Mouse (Mus musculus) ES-CJ7 (cell line): Measurements from ENCODE around the gene Pltp.
"Not testable (repeated sequence)": the region's sequence is repeated elsewhere in the genome, so short reads cannot be mapped to it uniquely, and the experiment has no call there.

Experiments used
- DNase-seq: peaks from one replicate; pipeline ENCODE4 v3.0.0; 2011; ENCODE audit warnings: low read depth, low spot score

Gene Pltp

DNA sequence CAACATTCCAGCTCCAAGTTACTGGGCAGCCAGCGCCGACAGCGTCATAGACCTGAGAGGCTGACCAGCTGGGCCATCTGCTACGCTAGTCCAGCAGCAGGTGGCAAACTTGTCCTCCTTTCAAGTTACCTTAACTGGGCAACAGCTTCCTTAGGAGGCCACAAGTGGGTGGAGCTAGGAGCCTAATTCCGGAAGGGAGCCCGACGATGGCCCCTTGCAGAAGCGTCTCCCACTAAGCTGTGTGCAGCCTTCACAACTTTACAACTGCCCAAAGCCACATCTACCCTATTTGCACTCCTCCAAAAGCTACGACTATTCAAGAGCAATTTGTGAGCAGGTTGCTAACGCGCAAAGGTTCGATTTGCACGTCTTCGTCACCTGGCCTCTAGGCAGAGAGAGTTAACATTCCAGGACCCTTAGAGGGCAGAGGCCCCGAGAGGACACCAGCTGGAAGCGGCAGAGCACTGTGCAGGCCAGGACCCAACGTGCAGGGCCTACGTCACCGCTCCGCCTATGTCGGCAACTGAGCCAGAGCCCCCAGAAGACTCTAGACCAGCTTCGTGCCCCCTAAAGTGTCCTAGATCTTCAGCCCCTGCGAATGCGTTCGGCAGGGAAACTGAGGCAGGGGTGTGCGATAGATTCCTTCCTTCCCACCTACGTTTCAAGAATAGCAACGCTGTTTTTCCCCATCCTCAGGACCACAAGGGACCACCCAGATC lies 21.2 kb upstream of the Pltp start:
- peak; percentile 60 for DNase-seq

DNA sequence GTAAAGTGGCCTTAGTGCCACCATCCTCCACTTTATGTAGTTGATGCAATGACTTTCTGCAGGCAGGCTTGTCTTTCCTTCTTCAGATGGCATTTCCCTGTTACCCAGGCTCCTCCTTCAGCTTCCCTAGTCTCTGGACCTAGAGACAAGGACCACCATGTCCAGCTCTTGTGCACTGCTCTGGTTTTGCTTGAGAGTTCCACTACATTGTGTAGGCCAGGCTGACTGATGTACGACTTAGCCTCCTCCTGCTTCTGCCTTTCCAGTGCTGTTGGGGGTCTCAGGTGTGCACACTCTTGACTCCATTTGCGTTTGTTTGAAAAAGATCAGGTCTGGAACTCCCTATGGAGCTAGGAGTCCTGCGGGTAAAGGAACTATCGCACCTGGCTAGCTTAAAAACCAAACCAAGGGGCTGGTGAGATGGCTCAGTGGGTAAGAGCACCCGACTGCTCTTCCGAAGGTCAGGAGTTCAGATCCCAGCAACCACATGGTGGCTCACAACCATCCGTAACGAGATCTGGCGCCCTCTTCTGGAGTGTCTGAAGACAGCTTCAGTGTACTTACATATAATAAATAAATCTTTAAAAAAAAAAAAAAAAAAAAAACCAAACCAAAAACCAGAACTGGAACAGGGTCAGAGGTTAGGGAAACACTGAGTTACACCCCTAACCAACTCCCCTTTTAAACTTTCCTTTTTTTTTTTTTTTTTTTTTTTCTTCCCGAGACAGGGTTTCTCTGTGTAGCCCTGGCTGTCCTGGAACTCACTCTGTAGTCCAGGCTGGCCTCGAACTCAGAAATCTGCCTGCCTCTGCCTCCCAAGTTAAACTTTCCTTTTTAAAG lies 20.1 kb upstream of the Pltp start:
- DNase-seq, result peak; percentile 59

DNA sequence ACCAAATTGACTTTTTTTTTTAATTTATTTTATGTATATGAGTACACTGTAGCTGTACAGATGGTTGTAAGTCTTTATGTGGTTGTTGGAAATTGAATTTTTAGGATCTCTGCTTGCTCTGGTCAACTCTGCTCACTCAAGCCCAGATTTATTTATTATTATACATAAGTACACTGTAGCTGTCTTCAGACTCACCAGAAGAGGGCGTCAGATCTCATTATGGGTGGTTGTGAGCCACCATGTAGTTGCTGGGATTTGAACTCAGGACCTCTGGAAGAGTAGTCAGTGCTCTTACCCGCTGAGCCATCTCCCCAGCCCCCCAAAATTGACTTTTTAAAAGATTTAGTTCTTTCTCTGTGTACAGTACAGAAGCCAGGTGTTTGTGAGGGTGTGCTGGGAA lies 18.1 kb upstream of the Pltp start:
- not testable (repeated sequence) for DNase-seq

DNA sequence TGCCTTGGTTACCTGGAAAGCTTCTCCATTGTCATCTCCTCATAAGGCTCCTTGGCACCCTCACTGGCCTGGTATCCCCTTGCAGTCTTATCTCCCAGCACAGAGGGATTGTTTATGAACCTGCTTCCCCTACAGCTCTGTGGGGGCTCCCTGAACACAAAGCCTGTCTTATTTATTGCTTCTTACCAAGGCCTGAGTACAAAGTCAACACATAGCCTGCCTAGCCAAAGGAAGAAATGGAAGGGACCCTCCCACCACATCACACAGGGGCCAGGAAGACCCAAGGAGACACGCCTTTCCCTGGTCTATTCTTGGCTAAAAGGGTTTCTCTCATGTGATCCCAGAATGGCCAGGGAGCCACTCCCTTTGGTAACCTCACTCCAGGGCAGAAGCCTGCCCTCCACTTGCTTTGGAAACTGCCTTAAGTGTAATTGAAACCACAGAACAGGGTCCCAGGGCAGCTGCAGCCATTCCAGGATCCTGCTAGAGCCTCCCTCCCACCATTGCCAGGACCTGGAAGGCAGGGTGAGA lies 16.8 kb upstream of the Pltp start:
- peak; percentile 77 for DNase-seq

DNA sequence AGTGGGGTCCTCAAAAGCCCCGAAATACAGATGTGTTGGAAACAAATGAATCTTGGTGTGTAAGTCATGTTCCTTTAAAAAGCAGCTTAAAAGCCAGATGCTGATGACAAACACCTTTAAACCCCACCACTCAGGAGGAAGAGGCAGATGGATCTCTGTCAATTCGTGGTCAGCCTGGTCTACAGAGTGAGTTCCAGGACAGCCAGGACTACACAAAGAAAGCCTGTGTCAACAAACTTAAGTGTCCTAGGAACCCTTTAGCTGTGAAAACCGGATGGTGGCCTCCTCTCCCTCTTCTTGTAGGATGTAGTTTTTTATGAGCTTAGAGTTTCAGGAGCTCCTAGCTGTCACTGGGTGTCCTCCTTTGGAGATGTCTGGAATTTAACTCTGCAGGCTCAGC lies 16.1 kb upstream of the Pltp start:
- no peak for DNase-seq

DNA sequence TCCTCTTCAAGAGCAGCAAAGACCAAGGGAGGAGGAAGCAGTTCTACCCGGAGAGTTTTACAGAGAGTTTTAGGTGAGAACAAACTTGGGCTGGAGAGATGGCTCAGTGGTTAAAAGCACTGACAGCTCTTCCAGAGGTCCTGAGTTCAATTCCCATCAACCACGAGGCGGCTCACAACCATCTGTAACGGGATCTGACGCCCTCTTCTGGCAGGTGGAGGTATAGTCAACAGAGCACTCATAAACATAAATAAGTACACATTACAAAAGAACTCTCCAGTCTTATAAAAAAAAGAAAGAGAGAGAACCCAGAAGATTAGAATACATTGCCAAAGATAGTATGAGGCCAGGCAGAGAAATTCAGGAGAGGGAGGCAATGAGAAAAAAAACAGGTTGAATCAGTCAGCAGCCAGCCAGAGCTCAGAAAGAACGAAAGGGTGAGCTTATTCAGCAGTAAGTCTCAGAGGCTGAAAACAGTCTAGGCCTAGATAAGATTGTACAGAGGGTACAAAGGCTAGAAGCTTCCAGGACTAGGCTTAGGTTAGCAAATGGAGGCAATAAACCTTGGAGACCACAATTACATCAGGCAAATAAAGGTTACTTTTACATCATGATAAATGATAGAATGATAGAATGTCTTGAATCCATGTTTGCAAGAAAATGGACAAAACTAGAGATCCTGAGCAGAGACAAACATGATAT lies 14.2 kb upstream of the Pltp start:
- no peak for DNase-seq

DNA sequence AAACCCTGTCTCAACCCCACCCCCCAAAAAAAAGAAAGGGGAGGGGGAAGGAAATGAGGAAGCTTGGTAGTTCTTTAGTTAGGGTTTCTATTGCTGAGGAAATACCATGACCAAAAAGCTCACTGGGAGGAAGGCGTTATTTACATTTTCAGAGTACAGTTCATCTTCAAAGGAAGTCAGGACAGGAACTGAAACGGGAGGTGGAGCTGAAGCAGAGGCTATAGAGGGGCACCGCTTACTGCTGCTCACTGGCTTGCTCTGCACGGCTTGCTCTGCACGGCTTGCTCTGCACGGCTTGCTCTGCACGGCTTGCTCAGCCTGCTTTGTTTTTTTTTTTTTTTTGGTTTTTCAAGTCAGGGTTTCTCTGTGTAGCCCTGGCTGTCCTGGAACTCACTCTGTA lies 11.0 kb upstream of the Pltp start:
- DNase-seq, result no peak

DNA sequence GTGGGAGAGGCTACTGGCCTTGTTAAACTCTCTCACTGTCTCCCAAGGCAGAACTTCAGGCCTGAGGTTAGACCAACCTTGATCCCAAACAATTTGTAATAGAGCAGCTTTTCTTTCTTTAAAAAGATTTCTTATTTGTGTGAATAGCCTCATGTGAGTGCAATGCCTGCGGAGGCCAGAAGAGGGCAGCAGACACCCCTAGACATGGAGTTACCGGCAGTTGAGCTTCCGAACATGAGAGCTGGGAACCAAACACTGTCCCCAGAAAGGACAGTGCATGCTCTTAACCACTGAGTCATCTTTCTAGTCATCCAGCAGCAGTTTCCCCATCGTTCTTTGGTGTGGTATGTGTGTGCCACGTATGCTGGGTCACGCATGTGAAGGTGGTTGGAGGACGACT lies 10.1 kb upstream of the Pltp start:
- peak; percentile 90 for DNase-seq

DNA sequence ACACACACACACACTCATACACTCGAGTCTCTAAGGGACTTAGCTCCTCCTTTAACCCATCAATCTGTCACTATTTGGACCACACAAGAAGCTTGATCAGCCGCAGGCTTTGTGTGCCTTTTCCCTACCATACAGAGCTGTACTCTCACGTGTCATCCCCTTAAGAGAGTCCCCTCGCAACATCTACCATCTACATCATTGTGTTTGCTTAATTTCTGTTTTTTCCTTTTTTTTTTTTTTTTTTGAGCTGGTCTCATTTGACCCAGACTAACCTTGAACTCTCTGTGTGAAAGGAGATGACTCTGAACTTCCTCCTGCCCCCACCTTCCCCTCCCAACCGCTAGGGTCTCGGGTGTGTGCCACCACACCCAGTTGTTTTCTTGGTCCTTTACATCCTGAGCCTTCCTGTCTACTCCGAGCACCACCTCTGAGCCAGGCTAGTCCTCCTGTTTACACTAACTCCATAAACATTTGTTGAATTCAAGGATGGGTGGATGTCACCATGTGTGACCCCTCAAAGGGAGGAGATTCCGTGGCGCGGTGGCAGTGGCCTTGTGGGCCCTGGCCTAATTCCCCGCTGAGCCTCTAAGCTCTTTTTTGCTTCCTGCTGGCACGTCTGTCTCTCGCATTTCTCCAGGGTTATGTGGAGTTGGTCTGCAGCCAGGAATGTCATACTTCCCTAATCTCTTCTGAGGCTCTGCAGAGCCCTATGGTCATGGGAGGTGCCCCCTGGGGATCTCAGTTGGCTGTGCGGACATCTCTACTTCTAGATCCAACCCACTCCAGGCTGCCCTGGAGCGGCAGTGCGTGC lies 9.4 kb upstream of the Pltp start:
- DNase-seq, result peak; percentile 92

DNA sequence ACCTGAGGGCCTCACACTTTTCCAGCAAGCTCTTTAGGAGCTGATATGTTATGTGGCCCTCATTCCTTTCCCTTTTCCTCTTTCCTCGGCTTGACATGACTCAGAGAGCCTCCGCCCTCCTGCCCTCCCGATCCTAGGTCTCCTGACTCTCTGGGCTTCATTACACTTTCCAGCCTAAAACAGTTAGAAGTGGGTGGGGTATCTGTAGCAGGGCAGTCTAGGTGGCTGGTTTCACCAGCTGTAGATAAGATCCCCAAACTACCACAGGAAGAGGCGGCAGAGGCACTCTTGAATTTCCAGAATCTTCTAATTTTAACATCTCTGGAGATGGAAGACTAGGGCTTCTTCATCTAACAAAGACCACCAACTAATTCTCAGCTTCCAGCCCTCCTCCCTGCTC lies 7.1 kb upstream of the Pltp start:
- no peak for DNase-seq

DNA sequence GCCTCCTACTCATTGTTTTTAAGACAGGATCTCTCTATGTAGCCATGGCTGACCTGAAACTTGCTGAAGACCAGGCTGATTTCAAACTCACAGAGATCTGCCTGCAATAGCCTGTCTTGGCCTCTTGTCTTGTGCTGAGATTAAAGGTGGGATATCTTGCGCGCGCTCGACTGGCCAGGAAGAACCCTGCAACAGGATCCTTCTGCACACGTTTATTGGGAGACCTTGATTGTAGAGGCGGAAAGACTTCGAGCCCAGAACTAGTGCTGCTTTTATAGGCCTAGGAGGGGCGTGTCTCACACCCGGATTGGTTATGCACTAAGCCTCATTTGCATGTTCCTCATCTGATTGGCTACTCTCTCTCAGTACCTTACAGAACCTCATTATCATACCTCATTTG lies 5.9 kb upstream of the Pltp start:
- DNase-seq, result peak; percentile 41

DNA sequence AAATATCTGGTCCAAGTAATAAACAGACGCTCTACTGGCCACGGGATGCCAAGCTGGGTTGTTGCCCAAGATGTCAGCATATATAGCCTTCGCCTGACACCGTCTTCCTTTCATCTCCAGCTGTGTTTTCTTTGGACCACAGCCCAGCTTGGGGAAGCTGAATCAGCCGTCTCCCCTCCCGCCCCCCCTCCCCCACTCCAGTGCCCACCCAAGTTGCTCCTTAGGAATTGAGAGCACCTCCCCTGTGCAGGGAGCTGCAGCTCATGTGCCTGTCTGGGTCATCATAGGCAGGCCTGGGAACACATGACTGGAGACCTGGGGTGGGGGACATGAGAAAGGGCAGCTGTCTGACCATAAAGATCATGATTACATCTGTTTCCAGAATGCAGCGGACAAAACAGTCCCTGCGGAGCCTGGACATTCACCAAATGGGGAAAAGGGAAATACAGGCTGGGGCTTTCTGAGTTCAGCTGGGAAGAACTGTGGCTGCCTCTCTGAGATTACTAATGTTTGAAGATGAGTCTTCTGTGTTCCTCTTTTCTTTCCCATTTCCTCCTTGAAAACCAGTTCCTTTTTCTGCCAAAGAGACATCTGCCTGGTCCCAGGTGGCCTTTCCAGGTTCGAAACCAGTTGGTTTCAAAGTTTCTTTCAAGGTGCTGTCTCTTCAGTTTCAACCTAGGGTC lies 4.8 kb upstream of the Pltp start:
- peak; percentile 41 for DNase-seq

DNA sequence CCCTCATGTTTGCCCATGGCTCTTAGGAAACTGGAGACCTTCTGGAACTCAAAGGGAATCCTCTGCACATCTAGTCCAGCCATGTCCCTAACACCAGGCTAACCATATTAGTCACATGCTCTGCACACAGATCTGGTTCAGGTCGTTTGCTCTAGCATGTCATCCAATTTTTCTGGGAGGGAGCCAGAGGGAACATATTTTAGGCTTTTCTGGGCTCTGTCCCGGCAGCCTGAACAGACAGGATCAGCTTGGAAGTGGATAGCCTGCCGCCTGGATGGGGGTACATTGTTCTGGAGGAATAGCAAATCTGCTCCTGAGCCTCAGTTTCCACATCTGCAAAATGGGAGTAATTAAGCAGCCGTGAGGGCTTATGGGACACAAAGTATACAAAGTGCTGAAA lies 3.6 kb upstream of the Pltp start:
- DNase-seq, result no peak

DNA sequence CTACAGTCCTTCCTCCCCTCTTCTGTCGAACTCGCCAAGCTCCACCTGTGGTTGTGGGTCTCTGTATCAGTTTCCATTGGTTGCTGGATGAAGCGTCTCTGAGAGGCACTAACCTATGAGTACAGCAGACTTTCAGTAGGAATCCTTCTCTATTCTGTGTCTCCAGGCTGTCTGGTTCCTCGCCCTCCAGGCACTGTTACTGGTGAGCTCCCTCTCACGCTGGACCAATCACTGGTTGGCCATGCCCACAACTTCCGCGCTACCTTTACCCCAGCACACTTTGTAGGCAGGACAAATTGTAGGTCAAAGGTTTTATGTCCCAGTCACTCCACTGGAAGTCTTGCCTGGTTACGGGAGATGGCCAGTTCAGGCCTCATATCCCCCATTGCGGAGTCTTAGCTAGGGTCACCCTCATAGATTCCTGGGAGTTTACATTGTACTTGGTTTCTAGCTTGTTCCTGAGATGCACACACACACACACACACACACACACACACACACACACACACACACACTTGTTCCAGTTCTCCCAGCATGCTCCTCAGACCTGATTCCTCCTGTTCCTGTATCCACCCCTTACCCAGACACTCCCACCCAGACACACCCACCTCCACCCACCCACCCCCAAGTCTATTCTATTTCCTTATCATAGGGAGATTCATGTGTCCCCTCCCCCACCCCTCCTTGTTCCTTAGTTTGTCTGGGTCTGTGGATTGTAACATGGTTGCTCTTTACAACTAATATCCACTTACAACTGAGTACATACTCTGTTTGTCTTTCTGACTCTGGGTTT lies 2.3 kb upstream of the Pltp start:
- peak; percentile 74 for DNase-seq

DNA sequence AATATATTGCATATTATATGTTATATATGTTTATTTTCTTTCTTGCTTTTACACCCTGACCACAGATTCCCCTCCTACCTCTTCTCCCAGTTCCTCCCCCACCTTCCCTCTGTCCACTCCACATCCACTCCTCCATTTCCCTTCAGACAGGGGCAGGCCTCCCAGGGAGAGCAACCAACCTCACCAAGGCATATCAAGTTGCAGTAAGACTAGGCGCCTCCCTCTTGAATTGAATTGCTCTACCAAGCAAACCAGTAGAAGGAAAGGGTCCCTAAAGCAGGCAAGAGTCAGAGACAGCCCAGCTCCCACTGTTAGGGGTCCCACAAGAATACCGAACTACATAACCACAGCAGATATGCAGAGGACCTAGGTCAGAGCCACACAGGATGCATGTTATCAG lies 1.6 kb upstream of the Pltp start:
- no peak for DNase-seq

DNA sequence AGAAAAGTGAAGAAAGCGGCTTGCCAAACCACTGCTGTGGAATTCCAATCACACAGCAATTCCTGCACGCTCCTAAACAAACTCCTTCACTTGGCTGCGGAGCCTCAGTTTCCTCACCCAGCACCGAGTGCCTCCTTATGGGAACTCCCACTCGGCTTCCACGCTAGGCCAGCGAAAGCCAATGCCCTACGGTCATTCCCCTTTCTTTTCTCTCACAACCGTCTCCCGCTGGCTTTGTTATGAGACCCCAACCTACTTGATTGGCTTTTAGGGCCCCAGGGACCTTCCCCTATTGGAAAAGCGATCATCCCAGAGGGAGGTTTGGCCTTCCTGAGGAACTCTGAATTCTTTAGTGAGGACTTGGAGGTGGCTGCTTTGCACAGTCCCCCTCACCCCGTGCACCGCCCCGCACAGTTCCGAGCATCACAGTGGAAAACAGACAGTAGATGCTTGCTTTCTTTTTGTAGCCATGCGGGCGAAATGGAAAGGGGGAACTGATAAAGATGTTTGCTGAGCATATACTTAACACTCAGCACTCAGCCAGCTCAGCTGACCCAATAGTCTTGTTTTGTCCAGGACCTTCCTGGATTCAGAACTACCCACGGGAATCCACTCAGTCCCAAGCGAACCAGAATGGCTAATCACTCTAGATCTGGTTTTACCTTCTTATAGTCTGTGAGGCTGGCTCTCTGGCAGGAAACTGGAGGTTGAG lies 487 bp upstream of the Pltp start:
- peak; percentile 78 for DNase-seq

DNA sequence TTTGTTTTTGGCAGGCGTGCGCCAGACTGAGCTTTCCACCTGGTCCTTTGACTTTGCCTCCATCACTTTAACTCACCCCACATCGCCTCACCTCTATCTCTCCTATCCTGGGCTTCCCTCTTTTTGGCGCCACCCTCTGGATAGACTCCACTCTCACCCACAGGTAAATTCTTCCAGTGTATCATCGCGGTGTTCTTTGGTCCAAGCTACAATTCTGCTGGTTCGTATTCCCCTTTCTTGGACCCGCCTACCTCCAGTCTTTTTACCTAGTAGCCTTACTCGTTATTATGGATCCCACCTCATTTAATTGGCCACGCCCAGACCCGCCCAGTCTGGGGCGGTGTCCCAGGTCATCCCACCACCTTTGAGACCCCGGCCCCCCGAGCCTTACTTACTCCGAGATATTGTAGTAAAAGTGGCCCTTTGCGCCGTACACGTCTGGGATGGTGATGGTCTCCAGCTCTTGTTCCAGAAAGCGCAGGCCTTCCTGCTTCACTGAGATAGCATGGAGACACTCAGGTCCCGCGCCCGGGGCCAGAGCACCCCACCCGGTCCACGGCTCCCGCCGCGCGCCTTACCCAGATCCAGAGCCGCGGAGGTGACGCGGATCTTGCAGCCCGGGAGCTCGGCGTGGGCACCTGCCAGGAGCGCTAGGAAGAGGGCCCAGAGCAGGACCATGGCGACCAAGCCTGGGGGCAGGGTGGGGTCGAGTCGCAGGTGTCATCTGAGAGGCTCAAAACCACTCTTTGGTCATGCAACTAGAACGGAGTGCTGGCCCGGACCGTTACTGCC lies 1.0 kb downstream of the Pltp start:
- peak; percentile 92 for DNase-seq

DNA sequence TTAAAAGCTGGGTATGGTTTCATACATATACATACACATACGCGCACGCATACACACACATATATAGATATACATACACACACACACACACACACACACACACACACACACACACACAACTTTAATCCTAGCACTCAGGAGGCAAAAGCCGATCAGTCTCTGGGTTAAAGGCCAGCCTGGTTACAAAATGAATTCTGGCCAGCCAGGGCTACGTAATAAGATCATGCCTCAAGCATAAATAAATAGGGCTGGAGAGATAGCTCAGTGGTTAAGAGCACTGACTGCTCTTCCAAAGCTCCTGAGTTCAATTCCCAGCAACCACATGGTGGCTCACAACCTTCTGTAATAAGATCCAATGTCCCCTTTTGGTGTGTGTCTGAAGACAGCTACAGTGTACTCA lies 1.9 kb downstream of the Pltp start:
- not testable (repeated sequence) for DNase-seq

DNA sequence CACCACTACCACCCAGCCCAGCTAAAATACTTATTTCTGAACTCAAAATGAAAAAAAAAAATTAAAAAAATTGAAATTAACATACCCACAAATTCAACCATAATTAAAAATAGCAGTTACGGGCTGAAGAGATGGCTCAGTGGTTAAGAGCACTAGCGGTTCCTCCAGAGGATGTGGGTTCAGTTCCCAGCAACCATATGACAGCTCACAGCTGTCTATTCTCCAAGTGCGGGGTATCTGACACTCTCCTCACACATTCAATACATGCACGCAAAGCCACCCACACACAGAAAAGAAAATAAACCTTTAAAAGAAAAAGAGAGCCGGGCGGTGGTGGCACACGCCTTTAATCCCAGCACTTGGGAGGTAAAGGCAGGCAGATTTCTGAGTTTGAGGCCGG lies 7.5 kb downstream of the Pltp start:
- DNase-seq, result no peak
